Mouse (Mus musculus) forebrain, embryonic 14.5 days (tissue): ENCODE results near the gene Pwp2. TPM values are rescaled to one million over a fixed set of nuclear protein-coding genes. Genes with fewer than 3 reads are reported as not detected.

Source experiments
- ATAC-seq: fragments of 200-750 bp; cut with Nextera tagmentation; 2 replicates; pipeline ENCODE4 v1.8.0; 2017; ENCODE audit warnings: mild to moderate bottlenecking, moderate library complexity
- DNase-seq: peaks from one replicate; pipeline ENCODE4 v3.0.0-alpha.2; 2015; ENCODE audit warnings: low spot score
- H3K27ac ChIP-seq: fragments of 300-500 bp; sonication (generic); 2 replicates; pipeline ENCODE4 v1.5.1; 2014; ENCODE audit warnings: low read depth, mild to moderate bottlenecking, control low read depth, low read length, moderate library complexity
- H3K27me3 ChIP-seq: fragments of 300-500 bp; sonication (generic); replicated peaks from 2 replicates; pipeline ENCODE4 v1.6.1; 2014; ENCODE audit warnings: low read length, control low read depth, mixed read lengths; ENCODE audit not compliant: control insufficient read depth, insufficient read depth
- H3K36me3 ChIP-seq: fragments of 300-500 bp; sonication (generic); 2 replicates; pipeline ENCODE4 v1.6.1; 2014; ENCODE audit warnings: low read length, control low read depth; ENCODE audit not compliant: control insufficient read depth, insufficient read depth
- H3K4me1 ChIP-seq: fragments of 300-500 bp; sonication (generic); 2 replicates; pipeline ENCODE4 v1.6.1; 2014; ENCODE audit warnings: antibody characterized with exemption, low read length, control low read depth; ENCODE audit not compliant: control insufficient read depth, insufficient read depth
- H3K4me2 ChIP-seq: fragments of 300-500 bp; sonication (generic); 2 replicates; pipeline ENCODE4 v1.6.1; 2014; ENCODE audit warnings: mild to moderate bottlenecking, control low read depth, low read length
- H3K4me3 ChIP-seq: fragments of 300-500 bp; sonication (generic); 2 replicates; pipeline ENCODE4 v1.5.1; 2014; ENCODE audit warnings: low read depth, low read length, control low read depth
- H3K9ac ChIP-seq: fragments of 300-500 bp; sonication (generic); 2 replicates; pipeline ENCODE4 v1.6.1; 2014; ENCODE audit warnings: mild to moderate bottlenecking, low read length, control low read depth, moderate library complexity
- H3K9me3 ChIP-seq: fragments of 300-500 bp; sonication (generic); replicated peaks from 2 replicates; pipeline ENCODE4 v1.6.1; 2016; ENCODE audit warnings: low read length, control low read depth, mixed read lengths; ENCODE audit not compliant: control insufficient read depth
- WGBS: fragments of 180-500 bp; shearing (Covaris S2); extraction: QIAGEN DNeasy Blood & Tissue Kit; methylation state at CpG from one replicate; pipeline ENCODE4 v1.1.7; 2014; 5-methylcytosine and 5-hydroxymethylcytosine counted together
- polyA plus RNA-seq: library from polyadenylated mRNA; unstranded; fragments of >200 nt; fragmentation: Nextera tagmentation; extraction: Ambion mirVana; gene quantifications from 2 replicates; pipeline ENCODE4 v1.2.1, GENCODE M21; 2014

Gene Pwp2
- polyA plus RNA-seq, 1 experiment from 2014 or later: 16.4 TPM

DNA sequence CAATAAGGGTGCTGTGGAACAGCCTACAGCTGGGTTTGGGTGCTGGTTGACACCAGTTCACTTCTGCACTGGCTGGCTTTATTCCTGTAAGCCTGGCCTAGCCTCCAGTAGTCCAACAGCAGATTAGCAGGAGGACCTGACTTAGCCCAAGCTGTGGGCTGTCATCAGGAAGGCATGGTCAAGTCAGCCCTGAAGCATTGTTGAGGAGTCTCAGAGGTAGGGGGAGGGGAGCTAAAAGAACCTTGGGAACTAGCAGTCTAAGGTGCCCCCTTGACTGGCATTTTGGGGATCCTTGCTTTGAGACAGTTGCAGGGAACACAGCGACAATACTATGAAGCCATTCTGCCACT, 44.7 kb downstream of the Pwp2 start:
- 94% methylated on average over 1 of the region's 1 CpGs for WGBS
- no peak overlapping the region for H3K4me3 ChIP-seq

DNA sequence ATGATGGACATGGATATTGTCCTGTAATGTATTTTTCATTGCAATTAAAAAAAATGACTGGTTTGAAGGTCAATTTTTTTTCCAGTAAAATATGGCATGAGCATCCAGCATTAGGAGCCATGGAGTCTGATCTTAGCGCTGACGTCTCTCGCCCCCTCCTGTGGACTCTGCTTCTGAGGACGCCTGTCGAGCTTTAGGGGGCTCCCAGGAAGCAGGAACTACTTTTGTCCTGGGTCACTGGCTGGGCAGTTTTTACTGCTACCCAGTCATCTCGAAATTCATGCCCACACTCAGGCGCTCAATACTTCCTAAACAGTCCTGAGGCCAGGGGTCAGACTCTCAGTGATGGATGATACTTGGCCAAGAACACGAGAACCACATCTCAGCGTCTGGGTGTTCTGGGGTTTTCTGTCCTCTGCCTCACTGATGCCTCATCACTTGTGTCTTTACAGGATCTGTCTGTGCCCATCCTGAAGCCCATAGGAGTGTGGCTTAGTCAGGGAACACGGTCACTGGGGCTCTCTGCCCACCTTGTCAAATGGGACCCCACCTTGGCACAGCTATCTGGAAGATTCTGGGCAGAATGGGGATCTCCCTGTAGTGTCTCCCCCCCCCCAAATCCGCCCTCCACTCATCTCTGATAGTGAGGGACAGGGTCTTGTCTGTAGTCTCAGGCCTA, 45.2 kb downstream of the Pwp2 start:
- H3K27ac ChIP-seq: no peak overlapping the region
- H3K4me2 ChIP-seq: no peak overlapping the region
- 0 out of 2 replicates have a peak, but pooled peaks cover 3% of the 10 kb centered on the region for H3K4me1 ChIP-seq
- ATAC-seq (no peak), DNase-seq (no peak)
- no peaks in the 10 kb centered on the region for H3K36me3 ChIP-seq
- H3K4me3 ChIP-seq: no peak overlapping the region
- H3K9ac ChIP-seq: no peak overlapping the region
- no peaks in the 10 kb centered on the region for H3K9me3 ChIP-seq
- 77% methylated on average over 11 of the region's 11 CpGs for WGBS
- H3K27me3 ChIP-seq: no peaks in the 10 kb centered on the region

More for the DNA sequence above, 44.7 kb downstream of the Pwp2 start:
- no peaks in the 10 kb centered on the region for H3K36me3 ChIP-seq
- no peak overlapping the region for H3K27ac ChIP-seq
- H3K9me3 ChIP-seq: no peaks in the 10 kb centered on the region
- no peaks in the 10 kb centered on the region for H3K4me1 ChIP-seq
- no peak for DNase-seq
- ATAC-seq: no peak
- no peak overlapping the region for H3K4me2 ChIP-seq
- no peaks in the 10 kb centered on the region for H3K27me3 ChIP-seq
- H3K9ac ChIP-seq: no peak overlapping the region

DNA sequence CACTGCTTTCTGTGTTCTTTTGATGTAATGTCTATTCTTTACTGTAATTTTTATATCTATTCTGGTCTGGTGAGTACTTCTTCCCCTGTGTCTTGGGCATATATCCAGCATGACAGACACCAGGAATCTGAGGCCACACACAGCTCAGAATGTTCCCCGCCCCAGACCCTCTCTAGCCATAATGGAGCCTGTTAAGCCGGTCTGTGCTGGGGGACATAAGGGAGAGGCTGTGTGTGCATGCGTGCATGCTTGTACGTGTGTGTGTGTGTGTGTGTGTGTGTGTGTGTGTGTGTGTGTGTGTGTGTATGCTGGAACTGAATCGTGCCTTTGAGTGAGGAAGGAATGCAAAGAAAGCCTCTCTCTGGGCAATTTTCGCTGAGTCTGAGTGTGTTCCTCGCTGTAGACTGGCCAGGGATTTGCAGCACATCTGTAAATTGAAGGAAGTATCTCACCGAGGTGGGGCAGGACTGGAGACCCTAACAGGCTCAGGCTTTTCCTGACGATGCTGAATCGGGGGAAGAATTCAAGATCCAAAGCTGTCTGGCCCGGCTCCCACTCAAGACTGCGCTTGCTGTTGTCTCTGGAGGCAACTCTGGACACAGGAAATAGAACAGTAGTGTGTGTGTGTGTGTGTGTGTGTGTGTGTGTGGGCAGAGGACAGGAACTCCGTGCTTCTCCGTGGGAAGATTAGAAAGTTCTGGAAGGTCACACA, 46.0 kb downstream of the Pwp2 start:
- Histone ChIP-seq H3K27me3 (no peaks in the 10 kb centered on the region), H3K36me3 (no peaks in the 10 kb centered on the region), H3K4me1 (0 out of 2 replicates have a peak, but pooled peaks cover 4% of the 10 kb centered on the region), H3K4me2 (no peak overlapping the region), H3K27ac (no peak overlapping the region), H3K9me3 (no peaks in the 10 kb centered on the region), H3K9ac (no peak overlapping the region), H3K4me3 (no peak overlapping the region)
- DNase-seq (no peak), ATAC-seq (no peak)
- 68% methylated on average over 14 of the region's 14 CpGs for WGBS

DNA sequence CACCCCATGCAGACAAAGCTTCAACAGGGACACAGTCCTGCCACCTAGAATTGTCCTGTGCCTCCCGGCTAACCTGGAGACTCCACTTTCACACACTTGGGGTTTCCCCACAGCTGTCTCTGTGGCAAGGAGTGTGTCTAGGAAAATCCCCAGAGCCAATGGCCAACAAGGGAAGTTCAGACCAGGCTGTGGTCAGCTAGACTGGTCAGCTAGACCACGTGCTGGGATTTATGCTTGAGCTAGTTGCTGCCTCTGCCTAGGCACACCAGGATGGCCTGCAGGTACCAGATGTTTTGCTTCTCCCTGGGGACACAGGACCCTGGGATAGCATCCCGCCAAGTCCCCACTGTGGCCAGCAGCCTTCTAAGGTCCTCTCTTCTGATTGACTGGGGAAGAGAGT, 47.8 kb downstream of the Pwp2 start:
- ATAC-seq: no peak
- H3K4me1 ChIP-seq: 0 out of 2 replicates have a peak, but pooled peaks cover 4% of the 10 kb centered on the region
- 90% methylated on average over 3 of the region's 3 CpGs for WGBS
- no peak overlapping the region for H3K4me3 ChIP-seq
- no peak overlapping the region for H3K9ac ChIP-seq
- H3K36me3 ChIP-seq: no peaks in the 10 kb centered on the region
- no peaks in the 10 kb centered on the region for H3K9me3 ChIP-seq
- no peaks in the 10 kb centered on the region for H3K27me3 ChIP-seq
- DNase-seq: no peak
- no peak overlapping the region for H3K4me2 ChIP-seq
- no peak overlapping the region for H3K27ac ChIP-seq

DNA sequence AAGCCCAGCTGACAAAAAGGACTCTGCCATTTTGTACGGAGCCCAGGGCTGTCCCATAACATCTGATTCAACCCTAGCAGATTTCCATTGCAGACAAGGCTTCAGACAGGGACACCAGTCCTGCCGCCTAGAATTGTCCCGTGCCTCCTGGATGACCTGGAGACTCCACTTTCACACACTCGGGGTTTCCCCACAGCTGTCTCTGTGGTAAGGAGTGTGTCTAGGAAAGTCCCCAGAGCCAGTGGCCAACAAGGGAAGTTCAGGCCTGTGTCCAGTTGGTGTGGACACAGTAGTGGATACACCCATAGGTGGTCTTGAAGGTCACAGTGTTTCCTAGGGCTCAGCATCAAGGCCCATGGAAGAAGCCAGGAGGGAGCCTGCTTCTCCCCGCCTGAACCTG, 49.0 kb downstream of the Pwp2 start:
- DNase-seq (no peak), ATAC-seq (no peak)
- Histone ChIP-seq H3K4me3 (no peak overlapping the region), H3K4me1 (0 out of 2 replicates have a peak, but pooled peaks cover 4% of the 10 kb centered on the region), H3K4me2 (no peak overlapping the region), H3K9ac (no peak overlapping the region), H3K27me3 (no peaks in the 10 kb centered on the region), H3K36me3 (no peaks in the 10 kb centered on the region), H3K9me3 (no peaks in the 10 kb centered on the region), H3K27ac (no peak overlapping the region)
- WGBS: 85% methylated on average over 5 of the region's 5 CpGs

DNA sequence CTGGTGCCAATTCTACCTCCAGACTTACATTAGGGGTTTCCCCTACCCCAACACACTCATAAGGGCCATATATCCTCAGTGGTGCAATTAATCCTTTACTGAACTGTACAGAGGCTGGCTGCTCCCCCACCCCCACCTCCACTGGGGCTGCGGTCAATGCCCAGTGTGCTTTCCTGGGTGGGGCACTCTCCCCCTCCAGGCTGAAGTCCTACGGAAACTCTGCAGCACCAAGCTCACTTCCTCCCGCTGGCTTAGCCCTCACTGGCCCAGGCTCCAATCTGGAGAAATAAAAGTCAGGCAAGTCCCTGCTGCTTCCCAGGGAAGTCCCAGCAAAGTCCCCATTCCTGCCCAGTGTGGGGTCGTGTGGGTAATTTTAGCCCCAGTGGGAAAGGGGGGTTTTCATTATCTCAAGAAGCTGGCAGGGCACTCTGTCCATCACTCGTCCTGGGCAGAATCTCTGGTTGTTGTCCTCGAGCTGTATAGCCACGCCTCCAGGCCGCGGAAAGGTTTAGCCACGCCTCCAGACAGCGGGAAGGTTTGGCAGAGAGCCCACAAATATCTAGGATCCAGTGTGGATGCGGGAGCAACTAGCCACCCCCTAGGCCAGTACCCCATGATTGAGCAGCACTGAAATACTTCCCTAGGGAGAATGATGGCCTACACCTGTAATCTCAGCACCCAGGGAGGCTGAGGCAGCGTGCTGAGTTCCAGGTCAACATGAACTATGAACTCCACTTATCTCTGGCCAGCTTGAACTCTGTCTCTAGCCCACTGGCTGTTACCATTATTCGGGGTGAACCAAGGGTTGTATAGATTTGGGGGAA, 49.8 kb downstream of the Pwp2 start:
- H3K4me2 ChIP-seq: peak overlapping the region; percentile 30
- WGBS: 12% methylated on average over 14 of the region's 14 CpGs
- ATAC-seq (peak; percentile 57; the same call in 1 of the 2 replicates), DNase-seq (peak; percentile 63)
- no peaks in the 10 kb centered on the region for H3K9me3 ChIP-seq
- H3K4me3 ChIP-seq: no peak overlapping the region
- H3K27ac ChIP-seq: no peak overlapping the region
- no peaks in the 10 kb centered on the region for H3K36me3 ChIP-seq
- H3K27me3 ChIP-seq: no peaks in the 10 kb centered on the region
- no peak overlapping the region for H3K9ac ChIP-seq
- 0 out of 2 replicates have a peak, but pooled peaks cover 4% of the 10 kb centered on the region for H3K4me1 ChIP-seq

DNA sequence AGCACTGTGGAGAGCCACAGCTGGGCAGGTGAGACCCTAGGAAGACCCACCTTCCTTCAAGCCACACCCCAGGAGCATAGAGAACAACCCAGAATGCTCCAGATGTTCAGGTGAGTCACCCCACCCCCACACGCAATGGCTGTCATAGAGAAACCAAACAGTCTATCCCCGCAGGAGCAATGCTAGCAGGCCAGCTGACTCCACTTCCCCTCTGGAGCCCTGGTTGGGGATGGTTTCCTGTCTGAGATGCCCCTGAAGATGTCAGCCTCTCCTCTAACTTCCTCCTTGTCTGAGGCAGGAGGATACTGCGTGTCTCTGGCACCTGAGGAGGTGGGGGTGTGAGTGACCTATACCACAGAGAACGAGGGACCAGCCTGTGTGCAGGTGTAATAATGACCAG, 50.5 kb downstream of the Pwp2 start:
- no peak overlapping the region for H3K4me3 ChIP-seq
- 0 out of 2 replicates have a peak, but pooled peaks cover 4% of the 10 kb centered on the region for H3K4me1 ChIP-seq
- no peak for ATAC-seq
- H3K9ac ChIP-seq: no peak overlapping the region
- no peaks in the 10 kb centered on the region for H3K36me3 ChIP-seq
- no peaks in the 10 kb centered on the region for H3K9me3 ChIP-seq
- no peak overlapping the region for H3K27ac ChIP-seq
- DNase-seq: no peak
- whole genome bisulfite sequencing: 79% methylated on average over 4 of the region's 4 CpGs
- H3K4me2 ChIP-seq: no peak overlapping the region
- H3K27me3 ChIP-seq: no peaks in the 10 kb centered on the region

DNA sequence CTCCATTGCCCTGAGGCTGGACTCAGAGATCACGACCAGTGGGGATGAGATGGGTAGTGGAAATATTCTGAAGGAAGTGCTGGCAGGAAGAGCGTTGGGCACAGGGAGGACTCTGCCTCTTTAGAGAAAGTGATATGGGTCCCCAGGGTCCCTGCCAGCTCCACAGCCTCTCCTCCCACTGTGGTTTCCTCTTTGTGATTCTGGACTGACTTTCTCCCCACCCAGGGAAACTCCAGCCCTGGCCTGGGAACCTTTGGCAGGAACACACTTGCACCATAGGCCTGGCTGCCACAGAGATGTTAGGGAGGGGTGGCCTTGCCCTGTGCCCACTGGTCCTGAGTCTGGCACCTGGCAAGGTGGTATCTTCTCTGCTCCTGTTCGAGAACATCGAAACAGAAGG, 55.0 kb downstream of the Pwp2 start:
- Histone ChIP-seq H3K9ac (no peak overlapping the region), H3K27me3 (no peaks in the 10 kb centered on the region), H3K4me2 (no peak overlapping the region), H3K9me3 (no peaks in the 10 kb centered on the region), H3K4me1 (0 out of 2 replicates have a peak, but pooled peaks cover 3% of the 10 kb centered on the region), H3K4me3 (no peak overlapping the region), H3K27ac (no peak overlapping the region), H3K36me3 (no peaks in the 10 kb centered on the region)
- DNase-seq (no peak), ATAC-seq (no peak)
- 73% methylated on average over 4 of the region's 4 CpGs for WGBS
